Mouse (Mus musculus) sigmoid colon, adult 10 weeks (tissue): ENCODE results near the gene Ap2b1. TPM values are rescaled to one million over a fixed set of nuclear protein-coding genes. Genes with fewer than 3 reads are reported as not detected.

ENCODE experiments used
- polyA plus RNA-seq: library from polyadenylated mRNA; stranded (reverse); fragments of 350-450 nt; fragmentation: Illumina TruSeq; extraction: RNeasy Lipid Tissue Mini Kit (QIAGEN cat#74804); gene quantifications from one replicate; pipeline ENCODE4 v1.2.3, GENCODE M21; 2014; ENCODE audit warnings: low read depth, low replicate concordance

Ap2b1 gene
- polyA plus RNA-seq: 42.5 TPM

GRCm38 (mm10) chr11:83298225-83299195, at the start of gene Ap2b1:
Gene Ap2b1 (plus strand): TSS chr11:83299024.

GRCm38 (mm10) chr11:83286566-83286965, 12.3 kb upstream of the Ap2b1 start, which contains the start of gene Slfn14:
Gene Slfn14 (minus strand): TSS chr11:83286726.

GRCm38 (mm10) chr11:83302526-83303251, 3.9 kb downstream of the Ap2b1 start, which contains the start of gene Pex12:
Gene Pex12 (minus strand): TSS chr11:83302586.

DNA sequence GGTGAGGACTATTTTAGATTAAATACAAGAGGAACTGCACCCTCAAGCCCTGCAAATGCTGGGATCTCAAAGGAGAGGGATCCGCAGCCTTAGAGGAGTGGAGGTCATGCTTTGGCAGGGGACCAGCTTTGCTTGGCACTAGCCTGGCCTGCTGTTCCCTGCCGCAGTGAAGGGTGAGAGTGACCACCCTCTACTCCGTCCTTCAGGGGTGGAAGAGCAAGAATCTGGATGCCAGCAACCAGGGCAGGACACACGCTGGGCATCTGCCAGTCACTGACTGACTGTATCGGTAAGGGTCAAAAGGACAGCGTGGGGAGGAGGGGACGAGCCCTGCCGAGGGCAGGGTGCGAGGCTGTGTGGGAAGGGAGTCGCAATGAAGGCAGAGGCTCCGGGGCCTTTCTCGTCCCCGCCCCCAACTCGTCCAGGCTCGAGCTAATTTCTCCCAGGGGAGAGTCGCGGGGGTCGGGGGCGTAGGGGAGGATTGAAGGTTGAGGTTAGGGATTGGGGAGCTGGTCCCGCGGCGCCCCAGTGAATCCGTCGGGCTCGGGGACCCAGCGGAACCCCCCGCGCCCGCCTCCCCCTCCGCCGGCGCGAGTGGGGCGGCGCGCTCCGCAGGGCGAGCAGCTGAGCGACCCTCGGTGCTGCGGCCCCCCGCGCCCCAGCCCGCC, 110.4 kb downstream of the Ap2b1 start, which contains the start of gene Rasl10b:
Rasl10b (plus strand) TSS at position 51 of the 668 bp plus-strand sequence.

GRCm38 (mm10) chr11:83429355-83429754, 130.5 kb downstream of the Ap2b1 start, which contains the start of gene Gas2l2:
Gene Gas2l2 (minus strand): TSS chr11:83429455.

DNA sequence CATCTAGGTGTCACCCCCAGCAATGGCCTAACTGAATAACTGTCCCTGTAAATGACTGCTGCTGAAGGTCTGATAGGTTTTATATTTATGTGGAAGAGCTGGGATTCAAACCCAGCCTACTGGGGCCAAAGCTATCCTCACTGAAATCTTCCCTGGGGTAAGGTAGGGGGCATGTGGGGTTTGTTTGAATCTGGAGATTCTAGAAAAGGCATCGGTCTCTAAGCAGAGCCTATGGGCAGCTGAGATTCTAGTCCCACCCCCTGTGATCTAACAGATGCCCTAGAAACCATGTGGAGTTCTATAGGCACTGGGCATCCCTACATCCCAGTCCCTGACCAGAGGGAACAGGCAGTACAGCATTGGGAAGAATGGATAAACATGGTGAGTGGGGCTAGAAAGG, 138.6 kb downstream of the Ap2b1 start, which contains the start of gene 1700020L24Rik:
1700020L24Rik (plus strand) TSS at position 301 of the 400 bp plus-strand sequence.

Other genes starting within 250 kb of the Ap2b1 start
- 14.7 TPM for gene Slfn2, start 233.9 kb upstream of the Ap2b1 start, polyA plus RNA-seq
- 1.9 TPM for gene Slfn1, start 182.2 kb upstream of the Ap2b1 start, polyA plus RNA-seq
- gene Slfn4, start 123.8 kb upstream of the Ap2b1 start, polyA plus RNA-seq: 238 TPM
- gene Slfn3, start 107.7 kb upstream of the Ap2b1 start, polyA plus RNA-seq: 4.3 TPM
- gene Slfn14, start 12.3 kb upstream of the Ap2b1 start, polyA plus RNA-seq: not detected
- gene Pex12, start 3.6 kb downstream of the Ap2b1 start, polyA plus RNA-seq: 32.8 TPM
- gene Rasl10b, start 110.1 kb downstream of the Ap2b1 start, polyA plus RNA-seq: not detected
- not detected for gene Gas2l2, start 130.4 kb downstream of the Ap2b1 start, polyA plus RNA-seq
- not detected for gene 1700020L24Rik, start 138.7 kb downstream of the Ap2b1 start, polyA plus RNA-seq
- 1.6 TPM for gene Mmp28, start 164.0 kb downstream of the Ap2b1 start, polyA plus RNA-seq
- gene Taf15, start 174.1 kb downstream of the Ap2b1 start, polyA plus RNA-seq: 241 TPM
- gene Heatr9, start 223.2 kb downstream of the Ap2b1 start, polyA plus RNA-seq: not detected
- 1.9 TPM for gene Ccl5, start 231.5 kb downstream of the Ap2b1 start, polyA plus RNA-seq